Mouse (Mus musculus) MEL-GATA-1-ER (cell line): ENCODE data around the gene Cab39l.
"Not testable (repeated sequence)": the region's sequence is repeated elsewhere in the genome, so short reads cannot be mapped to it uniquely, and the experiment has no call there.

Experiments
- DNase-seq: peaks from one replicate; pipeline ENCODE4 v3.0.0-alpha.2; 2012; ENCODE audit warnings: low read depth; ENCODE audit errors: extremely low read depth

Cab39l gene

DNA sequence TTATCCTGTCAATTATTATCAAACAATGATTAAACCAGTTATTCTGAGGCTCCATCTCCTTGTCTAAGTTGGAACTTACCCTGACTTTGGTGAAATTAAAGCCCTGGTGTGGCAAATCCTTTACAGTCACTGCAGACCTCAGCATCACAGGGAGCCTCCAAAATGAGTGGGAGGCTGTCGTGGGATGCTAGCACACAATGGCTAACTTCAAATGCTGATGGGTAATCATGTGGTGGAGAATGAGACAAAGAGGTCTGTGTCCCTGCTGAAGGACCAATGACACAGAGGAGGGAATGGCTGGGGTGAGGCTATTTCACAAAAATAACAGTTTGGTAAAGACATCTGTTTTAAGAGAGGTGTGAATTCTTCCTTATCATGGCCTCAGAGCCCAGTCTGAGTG is 117.1 kb downstream of the Cab39l start:
- no peak for DNase-seq

GRCm38 (mm10) chr14:59566756-59567155 is 126.0 kb downstream of the Cab39l start:
- DNase-seq, result no peak

DNA sequence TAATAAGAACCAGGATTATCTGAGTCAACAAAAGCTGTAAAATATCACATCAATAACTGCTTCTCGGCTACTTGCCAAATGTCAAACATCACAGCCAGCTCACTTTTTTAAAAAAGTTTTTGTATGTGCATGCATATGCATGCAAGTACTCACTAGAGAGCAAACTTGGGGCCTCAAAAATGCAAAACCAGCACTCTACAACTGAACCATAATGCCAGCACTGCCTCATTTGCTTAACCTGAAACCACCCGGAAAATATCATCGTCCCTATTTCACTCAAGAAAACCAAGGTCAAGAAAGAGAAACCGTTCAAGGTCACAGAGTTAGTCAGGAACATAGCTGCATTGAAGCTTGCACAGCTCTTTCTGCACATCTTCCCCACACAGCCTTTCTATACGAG is 135.6 kb downstream of the Cab39l start:
- no peak for DNase-seq

DNA sequence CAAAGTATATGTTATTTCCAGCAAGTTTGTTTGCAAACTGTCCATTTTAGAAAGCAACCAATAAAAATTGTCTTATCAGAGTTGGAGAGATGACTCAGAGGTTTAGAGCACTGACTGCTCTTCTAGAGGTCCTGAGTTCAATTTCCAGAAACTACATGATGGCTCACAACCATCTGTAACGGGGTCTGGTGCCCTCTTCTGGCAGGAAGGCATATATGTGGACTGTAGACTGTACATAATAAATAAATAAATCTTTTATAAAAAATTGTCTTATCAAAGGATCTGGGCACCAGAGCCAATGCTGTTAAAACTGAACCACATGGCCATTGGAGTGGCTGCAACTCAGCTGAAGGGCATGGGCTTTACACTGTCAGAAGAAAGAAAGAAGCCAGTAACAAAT is 149.8 kb downstream of the Cab39l start:
- DNase-seq, result no peak

- no peak for DNase-seq
Observed at GRCm38 (mm10) chr14:59591901-59592300, 151.1 kb downstream of the Cab39l start.

- no peak for DNase-seq
Observed at GRCm38 (mm10) chr14:59592593-59592992, 151.8 kb downstream of the Cab39l start.

DNA sequence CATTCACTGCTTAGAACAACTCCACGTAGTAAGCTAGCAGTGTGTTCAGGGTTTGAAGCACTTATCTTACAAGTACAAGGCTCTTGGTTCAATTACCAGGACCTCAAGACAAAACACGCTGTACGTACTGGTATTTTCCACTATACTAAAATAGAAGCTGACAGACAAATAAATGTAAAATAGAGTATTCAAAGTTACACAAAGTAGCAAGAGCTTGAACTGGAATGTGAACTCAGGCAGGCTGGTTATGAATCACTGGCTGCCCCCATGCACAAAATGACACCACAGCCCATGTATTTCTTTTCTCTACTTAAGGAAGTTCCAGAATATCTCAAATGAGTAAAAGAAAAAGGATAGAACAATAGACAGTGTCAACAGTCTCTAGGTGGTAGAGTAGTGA is 154.2 kb downstream of the Cab39l start:
- DNase-seq, result no peak

DNA sequence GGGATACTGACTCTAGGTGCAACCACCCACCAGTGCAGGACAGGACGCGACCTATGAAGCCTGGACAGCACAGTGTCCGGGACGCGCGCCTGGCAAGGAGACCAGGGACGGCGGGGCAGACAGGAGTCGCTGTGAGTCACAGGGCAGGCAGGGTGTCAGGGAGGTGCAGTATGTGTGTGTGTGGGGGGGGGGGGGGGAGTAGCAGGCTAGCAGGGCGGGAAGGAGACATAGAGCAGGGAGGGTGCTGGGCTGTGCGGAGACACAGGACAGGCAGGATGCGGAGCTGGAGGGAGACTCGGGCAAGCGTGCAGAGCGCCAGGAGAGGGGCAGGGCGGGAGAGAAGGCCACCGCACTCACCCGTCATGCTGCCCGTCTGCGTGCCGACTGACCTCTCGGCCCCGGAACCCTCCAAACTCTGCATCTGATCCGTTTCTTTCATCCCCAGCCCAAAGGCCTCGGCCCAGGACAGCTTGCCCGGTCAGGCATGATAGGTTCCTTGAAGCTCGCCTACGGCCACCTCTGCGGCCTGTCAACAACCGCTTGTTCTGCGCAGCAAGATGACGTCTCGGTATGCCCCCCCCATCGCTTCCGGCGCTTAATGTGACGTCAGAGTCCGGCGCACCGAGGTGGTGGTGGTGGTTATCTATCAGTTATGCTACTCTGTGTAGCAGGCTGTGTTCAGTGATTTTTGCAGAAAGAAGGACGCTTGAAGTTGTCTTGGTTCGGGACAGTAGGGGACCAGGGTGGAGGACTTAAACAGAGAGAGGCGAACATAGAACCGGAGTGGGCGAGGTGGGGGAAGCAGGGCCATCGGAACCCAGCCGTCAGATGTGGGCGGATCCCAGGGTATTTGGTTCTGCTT is 156.9 kb downstream of the Cab39l start, which contains the start of gene Cdadc1:
Cdadc1 (minus strand) TSS at position 562 of the 862 bp plus-strand sequence.
- peak; percentile 77 for DNase-seq

GRCm38 (mm10) chr14:59598260-59598627 is 157.5 kb downstream of the Cab39l start:
- DNase-seq, result no peak

- DNase-seq, result no peak
Observed at GRCm38 (mm10) chr14:59604002-59604645, 163.4 kb downstream of the Cab39l start.

GRCm38 (mm10) chr14:59605671-59606353 is 165.0 kb downstream of the Cab39l start:
- DNase-seq, result peak; percentile 56

GRCm38 (mm10) chr14:59607021-59607420 is 166.2 kb downstream of the Cab39l start:
- no peak for DNase-seq

DNA sequence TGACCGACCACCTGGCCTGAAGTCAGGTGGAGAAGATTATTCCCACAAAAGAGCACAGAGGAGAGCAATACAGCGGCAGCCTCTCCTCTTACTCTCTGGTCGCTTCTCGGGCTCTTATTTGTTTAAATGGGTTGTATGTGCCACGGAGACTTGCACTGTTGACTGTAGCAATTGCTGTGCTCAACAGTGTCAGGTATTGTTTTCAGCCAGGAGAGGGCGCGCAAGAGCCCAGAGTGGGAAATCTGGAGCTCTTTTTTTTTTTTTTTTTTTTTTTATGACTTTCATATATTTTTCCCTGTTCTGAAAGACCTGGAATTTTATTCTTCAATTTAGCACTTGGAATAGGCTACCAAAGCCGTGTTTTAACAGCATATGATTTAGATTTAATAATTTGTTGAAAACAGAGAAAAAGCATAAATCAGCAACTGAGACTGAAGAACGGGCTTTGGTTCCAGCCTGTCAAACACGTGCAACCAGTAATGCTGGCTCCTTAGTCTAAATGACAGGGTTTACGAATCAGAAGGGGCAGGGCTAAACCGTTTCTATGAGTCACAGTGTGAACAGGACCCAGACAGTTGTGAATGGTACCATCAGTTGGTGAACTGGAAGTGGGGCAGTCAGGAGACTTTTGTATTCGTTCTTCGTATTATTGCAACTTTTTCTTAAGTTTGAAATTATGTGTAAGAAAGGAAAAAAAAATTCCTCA is 172.3 kb downstream of the Cab39l start:
- DNase-seq, result no peak

DNA sequence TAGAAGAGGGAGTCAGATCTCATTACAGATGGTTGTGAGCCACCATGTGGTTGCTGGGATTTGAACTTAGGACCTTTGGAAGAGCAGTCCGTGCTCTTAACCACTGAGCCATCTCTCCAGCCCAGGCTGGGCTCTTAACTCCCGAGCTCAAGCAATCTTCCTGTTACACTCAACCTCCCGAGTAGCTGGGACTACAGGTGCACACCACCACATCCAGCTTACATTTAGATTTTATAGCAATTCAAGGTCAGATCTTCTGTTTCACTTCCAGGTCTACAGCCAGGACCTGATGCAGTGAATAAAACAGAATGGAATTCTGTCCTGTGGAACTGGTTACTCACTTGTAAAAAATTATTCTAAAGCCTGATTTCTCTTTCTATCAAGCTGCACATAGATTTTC is 173.4 kb downstream of the Cab39l start:
- DNase-seq, result not testable (repeated sequence)

- no peak for DNase-seq
Observed at GRCm38 (mm10) chr14:59616802-59617201, 176.0 kb downstream of the Cab39l start.

DNA sequence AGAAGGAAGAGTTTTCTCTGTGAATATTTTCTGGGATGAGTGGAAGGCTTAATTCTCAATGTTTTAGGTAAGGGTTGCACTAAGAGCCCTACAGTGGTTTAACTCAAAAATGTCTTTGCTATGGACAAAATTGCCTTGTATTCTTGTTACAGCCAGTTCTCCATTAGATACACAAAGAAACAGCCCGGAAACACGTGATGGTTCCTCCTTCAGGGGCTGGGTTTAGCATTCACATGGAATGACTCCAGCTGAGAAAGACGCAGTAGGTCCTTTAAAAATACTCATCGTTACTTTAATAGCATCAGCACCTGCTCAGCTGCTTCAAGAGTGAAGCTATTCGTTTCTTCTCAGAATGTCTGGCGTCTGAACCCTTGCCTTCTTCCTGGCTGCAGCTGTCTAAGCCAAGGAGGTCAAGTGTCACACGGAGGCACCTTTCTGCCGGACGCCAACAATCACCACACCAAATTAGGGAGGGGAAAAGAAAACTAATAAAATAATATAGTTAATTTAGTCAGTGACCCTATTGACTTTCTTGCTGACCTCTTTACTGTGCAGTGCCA is 183.6 kb downstream of the Cab39l start:
- DNase-seq, result no peak

- no peak for DNase-seq
Observed at GRCm38 (mm10) chr14:59625158-59625805, 184.5 kb downstream of the Cab39l start, which contains the start of gene Shisa2. Gene Shisa2, plus strand, starts transcription at chr14:59625308.

- DNase-seq, result no peak
Observed at GRCm38 (mm10) chr14:59625806-59626364, 185.1 kb downstream of the Cab39l start.

GRCm38 (mm10) chr14:59626711-59627110 is 185.9 kb downstream of the Cab39l start:
- DNase-seq, result no peak

- no peak for DNase-seq
Observed at GRCm38 (mm10) chr14:59627142-59627680, 186.4 kb downstream of the Cab39l start.
